Mouse (Mus musculus) small intestine, adult 2 months (tissue): ENCODE results near the gene Tmub2.

Experiments
- CTCF ChIP-seq: fragments of 200-500 bp; IDR thresholded peaks from 2 replicates; pipeline ENCODE4 v1.5.1; 2012; ENCODE audit warnings: low read depth, mild to moderate bottlenecking, control low read depth, inconsistent platforms, low read length, moderate library complexity, mixed read lengths; ENCODE audit not compliant: insufficient replicate concordance, insufficient read length; ENCODE audit errors: extremely low read depth
- POLR2A ChIP-seq: fragments of 200-500 bp; IDR thresholded peaks from 2 replicates; pipeline ENCODE4 v1.6.1; 2012; ENCODE audit warnings: low read depth, mild to moderate bottlenecking, control low read depth, inconsistent platforms, low read length, moderate library complexity

- TF ChIP-seq CTCF, result no peak; the same call in 1 of the 2 replicates
- TF ChIP-seq POLR2A, result no peak
Measured at GRCm38 (mm10) chr11:102245581-102246272, 39.0 kb upstream of the Tmub2 start.
